Comparison of ENCODE assay signal across 17 mouse cellular contexts in the genomic region with DNA sequence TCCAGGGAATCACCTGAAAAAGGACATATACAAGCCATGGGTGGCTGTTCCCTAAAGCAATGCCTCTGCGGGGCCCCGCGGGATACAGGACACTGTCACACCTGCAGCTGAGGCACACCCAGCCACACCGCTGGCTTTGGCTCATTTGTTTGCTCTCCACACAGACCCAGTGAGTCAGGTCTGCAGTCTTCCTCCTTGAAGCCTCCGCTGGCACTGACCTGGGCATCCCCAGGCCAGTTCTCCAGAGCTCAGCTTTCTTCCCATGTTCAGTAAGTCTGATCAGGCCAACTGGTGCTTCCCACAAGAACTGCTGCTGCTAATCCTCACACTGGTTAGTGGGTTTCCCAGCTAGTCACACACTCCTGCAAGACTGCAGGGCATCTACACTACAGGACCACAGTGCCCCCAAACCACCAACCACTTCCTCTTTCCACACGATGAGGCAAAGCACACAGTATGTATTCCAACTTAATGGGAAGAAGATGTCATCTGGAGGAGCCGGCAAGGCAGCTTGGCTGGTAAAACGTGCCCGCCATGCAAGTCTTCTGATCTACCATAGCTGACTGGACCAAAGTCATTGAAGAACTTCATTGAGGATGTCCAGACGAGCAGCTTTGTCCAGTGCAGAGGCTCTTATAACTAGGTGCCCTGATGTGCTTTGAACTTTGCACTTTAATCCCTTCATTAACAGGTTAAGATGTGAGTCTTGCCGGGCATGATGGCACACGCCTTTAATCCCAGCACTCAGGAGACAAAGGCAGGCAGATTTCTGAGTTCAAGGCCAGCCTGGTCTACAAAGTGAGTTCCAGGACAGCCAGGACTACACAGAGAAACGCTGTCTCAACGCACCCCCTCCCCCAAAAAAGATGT. TPM values are rescaled to one million over a fixed set of nuclear protein-coding genes. Genes with fewer than 3 reads are reported as not detected.
DNase-seq lines count a peak whose midpoint lies in the region; ATAC-seq and TF ChIP-seq lines count a peak whose summit lies in the region.
"Had no signal": no experiment of that assay in that cellular context is flagged by ENCODE, and none has a peak within 500 bp of the region (broad histone marks: within the 10 kb centered on the region; RNA-seq: fewer than 3 reads in every experiment).

No protein-coding gene starts in this region.

- WGBS in embryonic facial prominence, embryonic 14.5 days, result 90% methylated on average over 14 of the region's 14 CpGs
- 90% methylated on average over 14 of the region's 14 CpGs for WGBS in embryonic facial prominence, embryonic 10.5 days
- WGBS in macrophage (ENCODE audit: missing documents), result 40% methylated on average over 14 of the region's 14 CpGs
- 36% methylated on average over 14 of the region's 14 CpGs for WGBS in thymus, adult 2 months

- no peak overlapping the region for H3K27ac ChIP-seq in embryonic facial prominence, embryonic 14.5 days (replicated peaks; ENCODE audit: low read depth, low read length)
- no peak overlapping the region for H3K27ac ChIP-seq in embryonic facial prominence, embryonic 10.5 days (replicated peaks)
- peak overlapping the region; percentile 53 for H3K27ac ChIP-seq in CH12.LX (ENCODE audit: insufficient read depth, low read depth)
- peak overlapping the region; percentile 90 for H3K27ac ChIP-seq in macrophage
- no peak overlapping the region for H3K27ac ChIP-seq in thymus, adult 2 months (ENCODE audit: control insufficient read depth, insufficient read depth, low read length)
- H3K27ac ChIP-seq: embryonic facial prominence, embryonic 12.5 days; forebrain, embryonic 10.5 days; hindbrain, postnatal 0 days; lung, embryonic 15.5 days had no signal

- H3K4me2 ChIP-seq in embryonic facial prominence, embryonic 14.5 days (ENCODE audit: low read depth, low read length), result no peak overlapping the region
- H3K4me2 ChIP-seq in CH12.LX (ENCODE audit: insufficient read depth, low read depth, poor library complexity, severe bottlenecking), result no peak overlapping the region
- H3K4me2 ChIP-seq: embryonic facial prominence, embryonic 12.5 days; heart, embryonic 11.5 days; lung, embryonic 15.5 days; midbrain, embryonic 11.5 days had no signal

- no peak overlapping the region for H3K4me3 ChIP-seq in embryonic facial prominence, embryonic 14.5 days (ENCODE audit: low read depth, low read length)
- no peak overlapping the region for H3K4me3 ChIP-seq in embryonic facial prominence, embryonic 10.5 days
- H3K4me3 ChIP-seq in CH12.LX (replicated peaks in 1 of 3; ENCODE audit: low read depth in 2 of 3, low read length in 2 of 3, poor library complexity in 1 of 3), result no peak overlapping the region
- no peak overlapping the region for H3K4me3 ChIP-seq in macrophage (ENCODE audit: inconsistent target)
- no peak overlapping the region for H3K4me3 ChIP-seq in thymus, adult 2 months (ENCODE audit: control insufficient read depth, insufficient read depth, low read length)
- H3K4me3 ChIP-seq: embryonic facial prominence, embryonic 12.5 days; forebrain, embryonic 10.5 days; lung, embryonic 15.5 days had no signal

- TF ChIP-seq EP300 in CH12.LX (IDR thresholded peaks at IDR 0.05; ENCODE audit: low read length), result peak; percentile 54; the same call in 1 of the 2 replicates

- no peak for ATAC-seq in embryonic facial prominence, embryonic 14.5 days (ENCODE audit: low read depth)
- ATAC-seq: hindbrain, postnatal 0 days had no signal

- H3K9ac ChIP-seq in embryonic facial prominence, embryonic 14.5 days (ENCODE audit: low read depth, low read length), result no peak overlapping the region
- H3K9ac ChIP-seq in CH12.LX (ENCODE audit: insufficient read depth, low read depth), result no peak overlapping the region
- H3K9ac ChIP-seq: embryonic facial prominence, embryonic 12.5 days; lung, embryonic 15.5 days had no signal

- no peak for TF ChIP-seq RAD21 in CH12.LX (IDR thresholded peaks at IDR 0.05; ENCODE audit: low read depth, low read length)

- dilution Hi-C loops in CH12.LX (cut with MboI; ENCODE audit: extremely low pct_ligation_motif_present, extremely low pct_unique_long_range_greater_than_20kb, low sequenced_read_pairs), result no loop called here

- H3K4me1 ChIP-seq in embryonic facial prominence, embryonic 14.5 days (ENCODE audit: control insufficient read depth, insufficient read depth, low read length), result no peaks in the 10 kb centered on the region
- no peaks in the 10 kb centered on the region for H3K4me1 ChIP-seq in embryonic facial prominence, embryonic 10.5 days
- H3K4me1 ChIP-seq in CH12.LX (ENCODE audit: control insufficient read depth in 1 of 2, insufficient read depth in 2 of 2), result peaks cover 18 to 87% of the 10 kb centered on the region in 2 experiments
- H3K4me1 ChIP-seq in thymus, adult 2 months (replicated peaks; ENCODE audit: control insufficient read depth, insufficient read depth, low read length), result peaks cover 9% of the 10 kb centered on the region
- H3K4me1 ChIP-seq: embryonic facial prominence, embryonic 12.5 days; forebrain, embryonic 10.5 days; lung, embryonic 15.5 days had no signal

- peak; percentile 12 for DNase-seq in embryonic facial prominence, embryonic 14.5 days (ENCODE audit: low spot score)
- no peak for DNase-seq in embryonic facial prominence, embryonic 10.5 days (ENCODE audit: low spot score)
- peak; percentile 74 for DNase-seq in CH12.LX (ENCODE audit: extremely low read depth)
- peak; percentile 54 for DNase-seq in thymus, adult 2 months
- DNase-seq in left cerebral cortex, postnatal 36 days (ENCODE audit: low spot score in 2 of 2), result no peak
- DNase-seq in Muller cell, postnatal 12 days (ENCODE audit: inconsistent ontology term), result no peak
- DNase-seq in adrenal gland, postnatal 14 days, result no peak
- DNase-seq: adrenal gland, postnatal 25 days; cerebellum, postnatal 10 days; gastrocnemius, postnatal 25 days had no signal

- TF ChIP-seq CTCF in CH12.LX (conservative IDR thresholded peaks at IDR 0.05 in 1 of 2, IDR thresholded peaks at IDR 0.05 in 1 of 2; ENCODE audit: low read depth in 2 of 2, low read length in 2 of 2), result no peak
- no peak for TF ChIP-seq CTCF in thymus, adult 2 months (IDR thresholded peaks at IDR 0.05; ENCODE audit: borderline replicate concordance, control insufficient read depth, extremely low read depth, insufficient read depth, low read length, poor library complexity)

- H3K79me2 ChIP-seq in CH12.LX (replicated peaks; ENCODE audit: control insufficient read depth, extremely low read depth, insufficient read depth, poor library complexity, severe bottlenecking) (peaks cover 61% of the 10 kb centered on the region), macrophage (ENCODE audit: inconsistent target) (peaks cover 81% of the 10 kb centered on the region)

- TF ChIP-seq POLR2A in CH12.LX (IDR thresholded peaks at IDR 0.05; ENCODE audit: low read depth, low read length), result peak; percentile 27; the same call in 1 of the 2 replicates
- no peak for TF ChIP-seq POLR2A in thymus, adult 2 months (IDR thresholded peaks at IDR 0.05; ENCODE audit: control insufficient read depth, extremely low read depth, insufficient read depth, low read length, poor library complexity)

- in situ Hi-C loops in CH12.LX (cut with MboI; ENCODE audit: low pct_ligation_motif_present, low pct_unique_long_range_greater_than_20kb, low sequenced_read_pairs), result loop anchor here (5.0 kb wide), 1 partner anchor 275 kb away; no protein-coding TSS in a partner anchor

- intact Hi-C loops in left cerebral cortex, postnatal 36 days (cut with DNase I), result no loop called here

- no peaks in the 10 kb centered on the region for H3K9me3 ChIP-seq in embryonic facial prominence, embryonic 14.5 days (ENCODE audit: control insufficient read depth, low read length)
- H3K9me3 ChIP-seq in embryonic facial prominence, embryonic 10.5 days, result no peaks in the 10 kb centered on the region
- no peaks in the 10 kb centered on the region for H3K9me3 ChIP-seq in CH12.LX (replicated peaks; ENCODE audit: low read length)
- H3K9me3 ChIP-seq: embryonic facial prominence, embryonic 12.5 days; forebrain, embryonic 10.5 days; lung, embryonic 15.5 days had no signal

- no peaks in the 10 kb centered on the region for H3K27me3 ChIP-seq in embryonic facial prominence, embryonic 14.5 days (replicated peaks; ENCODE audit: control insufficient read depth, insufficient read depth, low read length)
- no peaks in the 10 kb centered on the region for H3K27me3 ChIP-seq in embryonic facial prominence, embryonic 10.5 days (replicated peaks; ENCODE audit: low read depth, poor library complexity, severe bottlenecking)
- no peaks in the 10 kb centered on the region for H3K27me3 ChIP-seq in CH12.LX (replicated peaks)
- no peaks in the 10 kb centered on the region for H3K27me3 ChIP-seq in thymus, adult 2 months (ENCODE audit: control insufficient read depth, insufficient read depth, low read length)
- H3K27me3 ChIP-seq: embryonic facial prominence, embryonic 12.5 days; lung, embryonic 15.5 days had no signal

- H3K36me3 ChIP-seq in embryonic facial prominence, embryonic 14.5 days (ENCODE audit: control insufficient read depth, insufficient read depth, low read length), result no peaks in the 10 kb centered on the region
- H3K36me3 ChIP-seq in embryonic facial prominence, embryonic 10.5 days (replicated peaks), result no peaks in the 10 kb centered on the region
- peaks cover 74 to 98% of the 10 kb centered on the region in 2 experiments for H3K36me3 ChIP-seq in CH12.LX (replicated peaks in 1 of 2; ENCODE audit: control insufficient read depth in 1 of 2, insufficient read depth in 1 of 2, low read length in 1 of 2)
- peaks cover 9% of the 10 kb centered on the region; the same call in 1 of the 2 replicates for H3K36me3 ChIP-seq in macrophage (ENCODE audit: inconsistent target)
- no peaks in the 10 kb centered on the region for H3K36me3 ChIP-seq in thymus, adult 2 months (ENCODE audit: control insufficient read depth, insufficient read depth, low read length)
- H3K36me3 ChIP-seq: embryonic facial prominence, embryonic 12.5 days; forebrain, embryonic 10.5 days; lung, embryonic 15.5 days had no signal

TF ChIP-seq in CH12.LX, 34 proteins besides CTCF, POLR2A, EP300 and RAD21 (continues in another document):
- TF ChIP-seq CHD1 (IDR thresholded peaks at IDR 0.05; ENCODE audit: low read depth, low read length) (no peak), KAT2A (IDR thresholded peaks at IDR 0.05; ENCODE audit: insufficient replicate concordance, low read length) (no peak)

RNA-seq across cellular contexts. Expression of a gene that starts 14.6 kb away (rescaled TPM):
- 13.4 and 18.2 TPM in 2 replicates for polyA plus RNA-seq in embryonic facial prominence, embryonic 14.5 days (2014; fragmentation: Nextera tagmentation; extraction: Ambion mirVana)
- polyA plus RNA-seq in embryonic facial prominence, embryonic 10.5 days (2016; fragmentation: Nextera tagmentation; extraction: Ambion mirVana), result 16.8 and 19.4 TPM in 2 replicates
- total RNA-seq in CH12.LX (2012; rRNA removed) (102 and 118 TPM in 2 replicates), CH12.LX (2014; rRNA removed) (132 and 148 TPM in 2 replicates)
- polyA plus RNA-seq in CH12.LX (2012; ENCODE audit: insufficient read length, low read depth) (129 and 144 TPM in 2 replicates), macrophage (2018) (28.7 to 54.6 TPM (median 46.3 TPM) in 3 replicates)
- total RNA-seq in macrophage (2018; cell fraction: chromatin; rRNA removed), result 10 to 100 TPM; 21.4 to 95.1 (median 52.9) TPM
- total RNA-seq in macrophage (2018; cell fraction: cytosol; rRNA removed), result 10 to 100 TPM; 25.4 to 71.0 (median 45.4) TPM
- total RNA-seq in macrophage (2018; cell fraction: nucleus; rRNA removed), result 10 to 100 TPM; 23.3 to 93.1 (median 48.3) TPM
- 36.5 and 43.1 TPM in 2 replicates for polyA plus RNA-seq in thymus, adult 2 months (2012; rRNA removed)
- 10 to 100 TPM in 1 of 2 experiments, 1 to 10 TPM in 1; 10.0 to 12.4 TPM for total RNA-seq in left cerebral cortex, postnatal 36 days (2021)
- 4.7 and 7.5 TPM in 2 replicates for total RNA-seq in adrenal gland, postnatal 14 days (2021)

Comparison
In these comparisons a context has a peak if more than half of its experiments do, and no peak if none do; other contexts are left out.
1. DNase-seq: peak in embryonic facial prominence, embryonic 14.5 days (single experiment), CH12.LX (single experiment) and thymus, adult 2 months (single experiment); none in embryonic facial prominence, embryonic 10.5 days (single experiment), left cerebral cortex, postnatal 36 days (0 of 2), Muller cell, postnatal 12 days (single experiment) and adrenal gland, postnatal 14 days (single experiment).
2. H3K27ac ChIP-seq: peak in CH12.LX (single experiment) and macrophage (single experiment); none in embryonic facial prominence, embryonic 14.5 days (single experiment), embryonic facial prominence, embryonic 10.5 days (single experiment) and thymus, adult 2 months (single experiment).